Mouse (Mus musculus) small intestine, adult 2 months (tissue): ENCODE measurements around the gene Pipox.

Source experiments
- CTCF ChIP-seq: fragments of 200-500 bp; IDR thresholded peaks from 2 replicates; pipeline ENCODE4 v1.5.1; 2012; ENCODE audit warnings: low read depth, mild to moderate bottlenecking, control low read depth, inconsistent platforms, low read length, moderate library complexity, mixed read lengths; ENCODE audit not compliant: insufficient replicate concordance, insufficient read length; ENCODE audit errors: extremely low read depth
- POLR2A ChIP-seq: fragments of 200-500 bp; IDR thresholded peaks from 2 replicates; pipeline ENCODE4 v1.6.1; 2012; ENCODE audit warnings: low read depth, mild to moderate bottlenecking, control low read depth, inconsistent platforms, low read length, moderate library complexity

GRCm38 (mm10) chr11:77862887-77863286 lies 31.0 kb downstream of the Pipox start:
- TF ChIP-seq POLR2A (no peak), CTCF (no peak)
